ENCODE assay signal across 10 mouse cellular contexts in genomic region chr5:33697947-33698512, GRCm38 (mm10). TPM values are rescaled to one million over a fixed set of nuclear protein-coding genes. Genes with fewer than 3 reads are reported as not detected.
DNase-seq lines count a peak whose midpoint lies in the region; ATAC-seq lines count a peak whose summit lies in the region.
"Had no signal": no experiment of that assay in that cellular context is flagged by ENCODE, and none has a peak within 500 bp of the region (broad histone marks: within the 10 kb centered on the region; RNA-seq: fewer than 3 reads in every experiment).

No protein-coding gene starts in this region.

- peak; percentile 89 for DNase-seq in Muller cell, postnatal 12 days (ENCODE audit: inconsistent ontology term)
- peak; percentile 59 to 68 for DNase-seq in layer of hippocampus, adult 8-10 months (ENCODE audit: low spot score in 2 of 2)
- DNase-seq in spleen, postnatal 10 days (ENCODE audit: low spot score in 2 of 2), result no peak
- no peak for DNase-seq in kidney, postnatal 10 days
- DNase-seq in yolk sac, embryonic 10.5 days (ENCODE audit: low spot score), result no peak
- DNase-seq: lung, postnatal 14 days; thymus, postnatal 4 days had no signal

- peaks cover 81% of the 10 kb centered on the region for H3K4me1 ChIP-seq in embryonic facial prominence, embryonic 13.5 days
- peaks cover 78% of the 10 kb centered on the region for H3K4me1 ChIP-seq in midbrain, embryonic 13.5 days (replicated peaks)

- no peaks in the 10 kb centered on the region for H3K9me3 ChIP-seq in embryonic facial prominence, embryonic 13.5 days
- H3K9me3 ChIP-seq in midbrain, embryonic 13.5 days, result no peaks in the 10 kb centered on the region
- H3K9me3 ChIP-seq: heart, embryonic 15.5 days had no signal

- no peak for ATAC-seq in embryonic facial prominence, embryonic 13.5 days (ENCODE audit: insufficient number of reproducible peaks, insufficient read depth, low FRiP score, low TSS enrichment, low read depth)
- ATAC-seq in midbrain, embryonic 13.5 days, result peak; percentile 53

- peak overlapping the region; percentile 71; the same call in 1 of the 2 replicates for H3K27ac ChIP-seq in embryonic facial prominence, embryonic 13.5 days
- peak overlapping the region; percentile 30 for H3K27ac ChIP-seq in midbrain, embryonic 13.5 days
- H3K27ac ChIP-seq: heart, embryonic 15.5 days had no signal

- WGBS in embryonic facial prominence, embryonic 13.5 days, result 26% methylated on average over 12 of the region's 13 CpGs
- 10% methylated on average over 13 of the region's 13 CpGs for WGBS in midbrain, embryonic 13.5 days

- no peak overlapping the region for H3K4me3 ChIP-seq in embryonic facial prominence, embryonic 13.5 days
- no peak overlapping the region for H3K4me3 ChIP-seq in midbrain, embryonic 13.5 days (replicated peaks)
- H3K4me3 ChIP-seq: heart, embryonic 15.5 days had no signal

- H3K36me3 ChIP-seq in embryonic facial prominence, embryonic 13.5 days, result no peaks in the 10 kb centered on the region
- no peaks in the 10 kb centered on the region for H3K36me3 ChIP-seq in midbrain, embryonic 13.5 days
- H3K36me3 ChIP-seq: heart, embryonic 15.5 days had no signal

- peak overlapping the region; percentile 17; the same call in 1 of the 2 replicates for H3K9ac ChIP-seq in embryonic facial prominence, embryonic 13.5 days
- H3K9ac ChIP-seq in midbrain, embryonic 13.5 days (replicated peaks), result no peak overlapping the region
- H3K9ac ChIP-seq: heart, embryonic 15.5 days had no signal

- H3K4me2 ChIP-seq in embryonic facial prominence, embryonic 13.5 days, result no peak overlapping the region; the same call in 1 of the 2 replicates
- no peak overlapping the region for H3K4me2 ChIP-seq in midbrain, embryonic 13.5 days (replicated peaks)
- H3K4me2 ChIP-seq: heart, embryonic 15.5 days had no signal

- peaks cover 11% of the 10 kb centered on the region for H3K27me3 ChIP-seq in embryonic facial prominence, embryonic 13.5 days
- peaks cover 79% of the 10 kb centered on the region for H3K27me3 ChIP-seq in midbrain, embryonic 13.5 days

RNA-seq across cellular contexts. Expression of gene Fgfr3, which starts 23.4 kb away (rescaled TPM):
- polyA plus RNA-seq in embryonic facial prominence, embryonic 13.5 days (2015; fragmentation: Nextera tagmentation; extraction: Ambion mirVana), result 24.6 and 32.5 TPM in 2 replicates
- total RNA-seq in layer of hippocampus, adult 8-10 months (2022), result 100 to 1,000 TPM; 116 to 143 (median 125) TPM
- polyA plus RNA-seq in midbrain, embryonic 13.5 days (2015; fragmentation: Nextera tagmentation; extraction: Ambion mirVana), result 38.3 and 45.9 TPM in 2 replicates

RNA-seq across cellular contexts. Expression of gene Tmem129, which starts 39.8 kb away (rescaled TPM):
- polyA plus RNA-seq in embryonic facial prominence, embryonic 13.5 days (2015; fragmentation: Nextera tagmentation; extraction: Ambion mirVana), result 39.9 and 40.0 TPM in 2 replicates
- 10 to 100 TPM; 22.4 to 25.7 (median 25.2) TPM for total RNA-seq in layer of hippocampus, adult 8-10 months (2022)
- polyA plus RNA-seq in midbrain, embryonic 13.5 days (2015; fragmentation: Nextera tagmentation; extraction: Ambion mirVana), result 31.8 and 33.2 TPM in 2 replicates

RNA-seq across cellular contexts. Expression of gene Tacc3, which starts 40.1 kb away (rescaled TPM):
- polyA plus RNA-seq in embryonic facial prominence, embryonic 13.5 days (2015; fragmentation: Nextera tagmentation; extraction: Ambion mirVana), result 207 and 208 TPM in 2 replicates
- total RNA-seq in layer of hippocampus, adult 8-10 months (2022), result 1 to 10 TPM; 4.1 to 7.2 (median 4.4) TPM
- 84.6 and 88.0 TPM in 2 replicates for polyA plus RNA-seq in midbrain, embryonic 13.5 days (2015; fragmentation: Nextera tagmentation; extraction: Ambion mirVana)

RNA-seq across cellular contexts. Expression of gene Slbp, which starts 45.7 kb away (rescaled TPM):
- 246 and 251 TPM in 2 replicates for polyA plus RNA-seq in embryonic facial prominence, embryonic 13.5 days (2015; fragmentation: Nextera tagmentation; extraction: Ambion mirVana)
- 10 to 100 TPM; 18.1 to 28.3 (median 23.1) TPM for total RNA-seq in layer of hippocampus, adult 8-10 months (2022)
- polyA plus RNA-seq in midbrain, embryonic 13.5 days (2015; fragmentation: Nextera tagmentation; extraction: Ambion mirVana), result 143 and 151 TPM in 2 replicates

Comparison
In these comparisons a context has a peak if more than half of its experiments do, and no peak if none do; other contexts are left out.
1. DNase-seq: peak in Muller cell, postnatal 12 days (single experiment) and layer of hippocampus, adult 8-10 months (2 of 2); none in spleen, postnatal 10 days (0 of 2), kidney, postnatal 10 days (single experiment) and yolk sac, embryonic 10.5 days (single experiment).